Mouse (Mus musculus) mouse trophoblast stem cell (cell line): ENCODE measurements around the gene Mtcl1.

Experiments
- in situ Hi-C, 2 experiments: fragments of 300-500 bp; cut with MseI, MboI; formaldehyde crosslinking; loops; 2 replicates in 1 of 2; 3 replicates in 1 of 2; pipeline ENCODE4 v1.15.1; 2025

Gene Mtcl1

DNA sequence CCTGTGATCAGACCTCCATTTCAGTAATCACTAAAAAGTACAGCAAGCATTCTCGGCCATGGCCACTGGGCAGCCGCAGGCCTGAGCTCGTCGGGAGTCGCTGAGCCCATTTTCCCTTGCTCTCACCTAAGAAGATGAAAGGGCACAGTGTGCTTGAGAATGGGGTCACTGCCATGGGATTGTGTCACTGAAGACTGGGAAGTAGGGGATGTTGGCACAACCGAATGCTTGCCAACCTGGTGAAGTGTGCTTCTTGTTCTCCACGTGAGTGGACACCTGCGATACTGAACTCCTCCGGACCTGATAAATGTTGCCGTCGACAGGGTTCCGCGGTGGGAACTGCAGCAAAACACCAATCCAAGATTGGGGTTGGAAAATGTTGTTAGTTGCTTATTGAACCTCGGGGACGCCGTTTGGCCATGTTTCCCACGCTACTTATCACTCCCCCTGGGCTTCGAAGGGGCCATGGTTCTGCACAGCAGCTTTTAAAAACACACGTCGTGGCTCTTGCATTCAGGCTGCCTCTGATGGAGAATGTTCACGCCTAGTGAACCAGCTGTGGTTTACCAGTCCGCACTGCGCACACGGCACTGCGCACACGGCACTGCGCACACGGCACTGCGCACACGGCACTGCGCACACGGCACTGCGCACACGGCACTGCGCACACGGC lies 85.6 kb downstream of the Mtcl1 start:
- in situ Hi-C loops: no loop called here

DNA sequence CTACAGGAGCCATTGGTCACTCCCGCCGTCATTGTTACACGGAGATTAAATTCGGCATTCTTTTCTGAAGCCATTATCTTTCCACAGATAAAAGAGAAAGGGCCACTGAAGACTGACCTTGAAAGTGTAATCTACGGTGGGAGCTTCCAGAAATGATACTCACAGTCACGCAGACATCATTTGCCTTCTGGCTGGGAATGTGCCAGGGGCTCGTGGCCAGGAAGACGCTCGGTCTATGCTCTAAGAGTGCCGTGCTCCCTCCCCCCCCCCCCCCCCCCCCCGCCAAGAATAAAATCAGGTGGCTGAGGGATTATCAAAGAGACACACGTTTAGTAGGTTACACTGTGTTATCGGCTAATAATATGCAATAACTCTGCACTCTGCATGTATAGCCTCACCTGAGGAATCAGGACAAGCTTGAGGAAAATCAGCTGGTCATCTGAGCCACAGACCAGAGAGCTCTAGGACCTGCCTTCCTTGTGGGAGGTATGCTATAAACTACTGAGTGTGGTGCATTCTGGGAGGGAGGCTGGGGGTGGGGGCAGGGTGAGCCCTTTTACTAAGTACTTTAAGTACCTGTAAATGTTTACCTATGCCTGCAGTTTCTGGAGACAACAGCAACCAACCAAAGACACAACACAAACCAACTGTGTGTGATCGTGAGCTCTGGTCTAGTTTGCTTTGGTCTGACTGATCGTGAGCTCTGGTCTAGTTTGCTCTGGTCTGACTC lies 87.1 kb downstream of the Mtcl1 start:
- in situ Hi-C loops: no loop called here

DNA sequence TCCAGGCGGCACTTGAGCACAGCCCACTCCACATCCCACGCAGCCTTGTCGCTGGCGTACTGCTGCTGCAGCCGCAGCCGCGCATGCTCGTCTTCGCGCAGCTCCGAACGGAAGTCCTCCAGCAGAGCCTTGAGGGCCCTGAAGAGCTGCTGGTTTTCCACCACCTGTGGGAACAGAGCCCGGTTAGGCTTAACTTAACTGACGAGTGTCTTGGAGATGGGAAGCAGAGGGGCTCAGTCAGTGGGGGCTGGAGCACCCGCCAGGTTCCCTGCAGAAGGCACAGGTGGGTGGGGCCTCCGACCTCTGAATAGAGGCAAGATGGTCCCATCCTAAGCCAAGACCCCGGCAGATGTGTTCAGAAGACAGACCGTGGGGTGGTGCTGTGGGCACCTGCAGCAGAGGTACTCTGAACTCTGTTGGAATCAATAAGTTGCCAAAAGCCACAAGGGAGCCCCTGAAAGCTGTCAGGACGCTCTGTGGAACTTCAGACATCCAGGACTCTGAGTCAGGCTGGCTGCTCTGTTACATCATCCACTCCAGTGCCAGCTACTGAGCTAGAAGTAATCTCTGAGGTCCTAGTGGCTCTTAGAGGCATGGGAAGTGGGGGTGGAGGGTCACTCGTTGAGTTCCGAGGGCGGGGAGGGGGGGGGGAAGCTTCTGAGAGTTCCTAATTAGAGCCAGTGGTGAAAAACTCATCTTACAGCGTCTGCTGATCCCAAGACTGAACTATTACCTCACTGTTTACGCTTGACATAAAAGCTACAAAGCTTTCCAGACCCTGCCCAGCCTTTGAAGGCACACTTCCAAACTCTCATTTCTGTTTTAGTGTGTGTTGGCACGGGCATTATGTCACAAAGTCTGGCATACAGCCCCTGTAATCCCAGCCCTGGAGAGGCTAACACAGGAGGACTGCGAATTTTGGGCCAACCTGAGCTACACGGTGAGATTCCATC lies 91.2 kb downstream of the Mtcl1 start:
- in situ Hi-C loops: no loop called here

DNA sequence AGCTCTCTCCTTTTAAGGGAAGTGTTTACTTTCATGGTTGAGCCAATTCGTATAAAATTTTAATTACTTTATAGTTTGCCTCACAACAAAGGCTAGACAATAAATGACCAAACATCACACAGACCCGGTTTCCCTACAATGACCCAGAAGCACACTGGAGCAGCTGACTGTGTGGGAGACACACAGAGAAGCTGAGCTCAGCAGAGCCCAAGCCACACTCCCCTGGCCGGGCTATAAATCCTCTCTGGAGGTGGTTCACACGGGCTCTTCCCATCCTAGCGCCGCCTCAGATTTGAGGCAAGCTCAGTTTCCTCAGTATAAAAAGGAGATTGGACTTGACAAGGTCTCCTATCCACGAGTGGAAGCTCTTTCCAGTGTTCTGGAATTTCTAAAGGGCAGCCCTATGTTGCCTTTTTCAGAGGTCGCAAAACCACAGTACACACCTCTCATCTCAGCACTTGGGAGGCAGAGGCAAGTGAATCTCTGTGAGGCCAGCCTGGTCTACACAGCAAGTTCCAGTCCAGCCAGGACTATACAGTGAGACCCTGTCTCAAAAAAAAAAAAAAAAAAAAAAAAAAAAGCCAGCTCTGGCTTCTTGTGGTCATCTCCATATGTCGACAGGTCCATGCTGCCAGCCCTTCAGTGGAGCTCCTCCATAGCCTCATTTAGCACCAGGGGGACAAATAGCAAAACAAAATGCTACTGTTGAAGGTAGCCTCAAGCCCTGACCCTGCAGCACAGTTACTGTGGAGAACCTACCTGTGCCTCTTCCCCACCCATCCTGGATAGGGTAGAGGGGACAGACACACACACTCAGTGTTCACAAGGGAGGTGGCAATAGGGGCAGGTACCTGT lies 92.2 kb downstream of the Mtcl1 start:
- in situ Hi-C loops: no loop called here

DNA sequence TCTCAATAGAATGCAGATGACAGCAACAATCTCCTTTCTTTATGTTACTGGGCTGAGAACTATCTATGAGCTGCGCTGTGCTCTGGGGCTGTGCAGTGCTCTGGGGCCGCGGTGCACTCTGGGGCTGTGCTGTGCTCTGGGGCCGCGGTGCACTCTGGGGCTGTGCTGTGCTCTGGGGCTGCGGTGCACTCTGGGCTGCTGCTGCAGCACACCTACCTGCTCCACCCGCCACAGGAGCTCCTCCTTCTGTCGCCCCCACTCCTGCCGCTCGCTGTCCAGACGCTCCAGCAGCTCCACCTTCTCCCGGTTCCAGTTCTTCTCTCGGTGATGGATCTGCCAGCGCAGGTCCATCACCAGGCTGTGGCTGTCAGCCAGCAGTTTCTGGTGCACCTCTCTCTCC lies 95.6 kb downstream of the Mtcl1 start:
- in situ Hi-C loops: no loop called here

DNA sequence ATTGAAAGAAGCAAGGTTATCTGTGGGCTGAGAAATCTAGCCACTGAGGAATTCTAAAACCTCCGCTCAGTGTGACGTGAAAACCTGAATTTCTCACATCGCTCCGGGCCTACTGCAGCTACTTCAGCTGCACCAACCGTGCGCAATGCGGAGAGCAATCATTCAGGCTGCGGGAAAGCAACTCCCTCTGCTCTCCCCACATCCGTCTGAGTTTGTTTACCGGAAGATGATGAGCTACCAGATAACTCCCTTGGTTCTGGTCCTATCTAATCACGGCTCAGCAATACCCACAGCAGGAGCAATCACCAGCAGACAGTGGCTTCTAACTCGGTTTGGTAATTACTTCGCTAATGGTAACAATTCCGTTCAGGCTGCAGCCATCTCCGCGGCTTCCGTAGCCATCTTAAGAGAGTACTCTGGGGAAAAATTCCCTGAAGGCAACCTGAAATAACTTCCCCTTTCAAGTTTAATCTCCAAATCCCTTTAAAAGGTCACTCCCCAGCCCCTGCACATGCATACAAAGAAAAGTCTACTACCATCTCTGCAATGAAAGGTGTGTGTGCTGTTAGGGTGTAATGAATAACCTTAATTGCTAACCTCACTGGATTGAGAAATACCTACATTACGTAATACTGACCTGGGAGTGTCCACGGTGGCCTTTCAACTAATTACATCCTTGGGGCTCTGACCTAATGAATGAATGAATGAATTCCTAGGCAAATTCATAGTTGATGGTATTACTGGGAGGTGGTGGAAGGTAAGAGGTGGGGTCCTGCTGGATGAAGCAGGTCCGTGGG lies 96.5 kb downstream of the Mtcl1 start:
- in situ Hi-C loops: no loop called here

DNA sequence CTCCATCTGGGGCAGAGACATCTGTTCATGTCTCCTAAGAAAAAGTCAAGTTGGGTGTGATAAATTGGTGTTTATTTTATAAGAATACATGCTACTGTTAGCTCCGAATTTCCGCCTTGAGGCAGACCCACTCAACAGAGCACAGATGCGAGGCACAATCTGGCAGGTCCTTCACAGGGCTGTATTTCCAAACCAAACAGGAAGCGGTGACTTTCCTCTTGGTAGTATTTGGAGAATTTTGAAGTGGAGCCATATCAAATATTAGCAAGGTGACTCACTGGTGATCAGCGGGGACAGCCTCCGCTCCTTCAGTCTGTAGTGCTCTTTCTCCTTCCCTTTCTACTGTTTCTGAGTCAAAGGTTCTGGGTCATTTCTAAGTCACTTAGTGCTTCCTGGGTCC lies 97.3 kb downstream of the Mtcl1 start:
- in situ Hi-C loops: no loop called here

DNA sequence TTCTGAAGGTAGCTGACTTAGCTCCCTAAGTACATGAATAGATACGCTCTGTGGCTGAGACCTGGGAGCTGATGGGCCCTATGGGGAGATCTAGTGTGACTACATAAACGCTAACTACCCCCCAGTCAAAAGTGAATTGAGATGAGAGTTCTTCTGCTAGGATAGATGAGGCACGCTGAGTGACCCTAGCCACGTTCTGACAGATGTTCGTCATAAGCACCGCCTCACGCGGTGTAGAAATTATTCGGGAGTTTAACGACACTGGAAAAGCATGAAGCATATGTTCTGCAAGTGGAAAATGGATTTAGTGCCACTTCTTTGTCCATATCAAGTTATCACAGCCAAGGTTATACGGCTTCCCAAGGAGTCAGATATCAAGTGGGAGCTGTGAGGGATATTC lies 98.9 kb downstream of the Mtcl1 start:
- in situ Hi-C loops: no loop called here

DNA sequence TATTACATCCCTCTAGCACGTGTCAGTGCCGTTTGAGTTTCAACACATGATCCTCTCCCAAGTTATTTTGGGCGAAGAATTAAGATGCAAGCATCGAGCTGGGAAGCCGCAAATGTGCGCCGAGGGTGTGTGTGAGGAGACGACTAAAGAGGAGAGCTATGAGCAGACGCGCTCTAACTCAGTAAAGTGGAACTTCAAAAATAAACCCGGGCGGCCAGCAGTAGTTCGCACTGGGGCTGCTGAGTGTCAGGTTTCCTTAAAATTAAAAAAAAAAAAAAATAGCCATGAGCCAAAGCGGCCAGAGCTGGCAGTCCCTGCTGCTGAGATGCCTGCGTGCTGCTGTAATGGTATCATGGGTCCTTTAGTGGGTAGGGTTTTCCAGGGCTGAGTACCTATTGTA lies 99.4 kb downstream of the Mtcl1 start:
- in situ Hi-C loops: no loop called here

DNA sequence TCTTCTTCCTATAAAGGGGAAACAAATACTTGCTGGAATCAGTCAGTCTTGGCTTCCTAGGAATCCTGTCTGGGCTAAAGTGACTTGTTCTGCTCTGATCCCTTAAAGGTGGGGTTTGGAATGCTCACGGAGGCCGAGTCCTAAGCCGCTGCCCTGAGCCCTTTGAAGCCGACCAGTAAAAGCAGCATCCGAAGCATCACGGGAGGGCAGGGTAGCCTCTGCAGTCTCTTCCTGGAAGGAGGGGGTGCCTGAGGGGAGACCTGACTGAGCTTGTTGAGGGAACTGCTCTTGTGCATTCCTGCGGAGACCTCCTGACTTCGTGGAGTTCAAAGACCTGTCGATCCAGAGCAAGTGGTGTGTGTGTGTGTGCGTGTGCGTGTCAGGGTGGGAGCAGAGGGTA lies 103.2 kb downstream of the Mtcl1 start:
- in situ Hi-C loops: no loop called here

DNA sequence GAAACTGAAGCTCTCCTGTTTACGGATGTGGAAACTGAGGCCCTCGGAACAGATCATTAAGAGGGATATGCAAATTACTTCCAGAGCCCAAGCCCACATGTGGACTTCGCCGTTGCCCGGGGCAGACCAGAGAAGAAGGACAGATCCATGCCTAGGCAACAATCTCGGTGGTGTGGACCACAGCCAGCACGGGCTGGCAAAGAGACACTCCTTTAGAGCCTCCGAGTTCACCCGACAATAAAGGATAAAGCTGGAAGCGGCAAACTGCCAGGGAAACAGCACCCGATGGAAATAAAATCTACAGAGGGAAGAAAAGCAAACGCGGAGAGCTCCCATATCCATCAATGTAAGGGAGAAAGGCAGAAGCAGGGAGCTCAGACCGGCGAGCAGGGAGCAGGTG lies 103.9 kb downstream of the Mtcl1 start:
- in situ Hi-C loops: no loop called here

DNA sequence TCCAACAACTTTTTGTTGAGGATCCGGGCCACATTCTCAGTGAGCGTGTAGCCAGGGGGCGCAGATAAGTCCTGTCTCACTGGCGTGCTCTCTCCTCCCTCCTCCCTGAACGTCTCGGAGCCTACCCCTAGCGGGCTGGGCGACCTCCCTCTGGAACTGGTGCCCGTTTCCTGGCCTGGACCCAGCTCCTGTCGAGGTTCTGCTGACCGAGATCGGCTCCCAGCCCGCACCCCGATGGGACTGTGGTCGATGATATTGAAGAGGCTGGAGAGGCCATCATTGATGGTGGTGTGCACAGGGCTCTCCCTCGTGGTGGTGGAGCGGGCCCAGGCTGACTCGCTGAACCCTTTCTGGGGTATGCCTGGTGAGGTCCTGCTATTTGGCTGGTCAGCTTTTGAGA lies 106.6 kb downstream of the Mtcl1 start:
- in situ Hi-C loops: no loop called here

DNA sequence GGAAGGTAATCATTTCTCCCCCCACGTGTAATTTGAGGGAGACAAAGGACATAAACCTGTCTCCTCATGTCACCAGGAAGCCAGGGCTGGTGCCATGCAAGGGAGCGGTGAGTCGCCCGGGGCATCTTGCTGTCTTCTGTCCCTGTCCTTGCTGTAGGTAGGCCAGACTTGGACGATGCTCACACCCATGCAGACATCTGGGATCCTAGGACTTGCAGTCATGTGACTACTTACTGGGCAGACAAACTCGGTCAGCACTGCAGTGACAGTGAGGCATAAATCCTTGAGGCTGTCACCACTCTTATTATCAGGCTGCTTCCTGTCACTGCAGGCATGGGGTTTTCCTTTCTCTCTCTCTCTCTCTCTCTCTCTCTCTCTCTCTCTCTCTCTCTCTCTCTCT lies 107.9 kb downstream of the Mtcl1 start:
- in situ Hi-C loops: no loop called here

DNA sequence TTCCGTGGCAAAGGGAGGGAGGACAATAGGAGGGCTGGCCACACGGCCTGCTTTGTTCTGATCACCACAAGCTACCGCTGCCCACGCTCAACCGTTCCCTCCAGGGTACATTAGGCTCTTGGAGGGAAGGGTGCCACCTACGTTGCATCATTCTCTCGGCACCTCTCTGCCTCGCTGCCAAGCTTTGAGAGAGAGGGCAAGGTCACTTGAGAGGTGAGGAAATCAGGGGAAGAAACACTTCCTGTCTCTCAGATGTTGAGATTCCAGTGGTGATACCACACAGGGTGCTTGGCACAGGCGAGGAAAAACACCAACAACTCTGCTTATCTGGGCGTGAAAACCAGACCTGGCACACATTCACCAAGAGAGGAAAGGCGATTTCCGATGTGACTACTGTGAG lies 108.8 kb downstream of the Mtcl1 start:
- in situ Hi-C loops: no loop called here

DNA sequence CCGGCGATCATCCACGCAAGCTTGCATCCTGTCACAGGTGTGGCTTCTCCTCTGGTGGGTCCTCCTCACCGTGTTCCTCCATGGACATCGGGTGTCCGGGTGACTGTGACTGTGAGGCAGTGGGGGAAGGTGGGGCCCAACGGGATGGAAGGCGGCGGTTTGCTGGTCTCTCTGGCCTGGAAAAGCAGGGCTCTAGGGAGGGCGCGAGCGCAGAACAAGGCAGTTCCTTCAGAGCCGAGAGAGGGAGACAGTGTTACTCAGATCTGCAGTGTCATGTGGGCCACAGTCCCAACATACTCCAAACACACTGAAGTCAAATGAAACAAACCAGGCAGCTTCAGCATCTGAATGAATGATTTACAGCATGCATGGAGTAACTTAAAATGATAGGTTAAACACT lies 111.6 kb downstream of the Mtcl1 start:
- in situ Hi-C loops: no loop called here

DNA sequence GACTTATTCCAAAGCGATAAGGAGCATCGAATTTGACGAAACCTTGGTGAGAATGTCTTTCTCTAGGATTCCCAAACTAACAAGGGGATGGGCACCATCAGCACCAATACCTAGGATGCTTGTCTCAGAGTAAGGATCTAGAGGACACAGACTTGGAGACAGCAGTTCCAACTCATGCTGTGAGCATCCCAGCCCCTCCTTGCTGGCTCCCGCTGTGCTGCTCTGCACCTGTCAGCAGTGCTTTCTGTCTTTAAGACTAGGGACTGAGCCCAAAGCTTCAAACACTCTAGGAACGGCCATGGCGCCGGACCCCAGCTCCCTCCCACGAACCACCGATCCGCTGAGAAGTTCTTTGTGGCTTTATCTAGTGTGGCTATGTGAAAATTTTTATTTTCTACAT lies 114.0 kb downstream of the Mtcl1 start:
- in situ Hi-C loops: no loop called here

DNA sequence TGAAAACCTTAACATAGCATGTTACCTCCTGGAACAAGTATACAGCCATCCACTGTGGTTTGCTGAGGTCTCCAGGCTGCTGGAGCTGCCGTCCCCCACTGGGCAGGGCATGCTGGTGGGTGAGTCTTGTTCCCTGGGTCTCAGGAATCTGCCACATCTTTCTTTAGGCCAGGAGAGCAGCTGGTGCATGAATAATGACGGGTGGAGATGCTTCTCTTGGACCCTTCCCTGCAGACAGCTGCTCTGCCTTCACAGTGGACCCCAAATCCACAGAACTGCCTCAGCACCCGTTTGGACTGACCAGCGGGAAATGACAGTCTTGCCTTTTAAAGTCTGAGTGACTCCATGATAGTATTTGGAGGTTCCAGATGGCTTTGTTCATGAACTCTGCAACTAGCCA lies 114.7 kb downstream of the Mtcl1 start:
- in situ Hi-C loops: no loop called here

DNA sequence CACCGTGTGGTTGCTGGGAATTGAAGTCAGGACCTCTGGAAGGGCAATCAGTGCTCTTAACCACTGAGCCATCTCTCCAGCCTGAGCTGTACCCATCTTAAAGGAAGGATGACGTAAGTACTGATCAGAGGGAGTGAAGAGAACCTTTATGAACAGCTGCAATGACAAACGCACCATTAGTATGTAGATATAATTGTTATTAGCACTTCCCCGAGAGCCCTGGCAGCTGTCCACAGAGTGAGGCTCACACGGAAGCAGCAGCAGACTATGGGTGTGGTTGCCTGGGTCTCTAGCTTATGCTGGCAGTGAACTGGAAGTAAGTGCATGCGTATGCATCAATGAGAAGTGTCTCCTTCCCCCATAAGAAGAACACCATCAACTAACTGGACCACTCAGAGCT lies 118.3 kb downstream of the Mtcl1 start:
- in situ Hi-C loops: no loop called here

DNA sequence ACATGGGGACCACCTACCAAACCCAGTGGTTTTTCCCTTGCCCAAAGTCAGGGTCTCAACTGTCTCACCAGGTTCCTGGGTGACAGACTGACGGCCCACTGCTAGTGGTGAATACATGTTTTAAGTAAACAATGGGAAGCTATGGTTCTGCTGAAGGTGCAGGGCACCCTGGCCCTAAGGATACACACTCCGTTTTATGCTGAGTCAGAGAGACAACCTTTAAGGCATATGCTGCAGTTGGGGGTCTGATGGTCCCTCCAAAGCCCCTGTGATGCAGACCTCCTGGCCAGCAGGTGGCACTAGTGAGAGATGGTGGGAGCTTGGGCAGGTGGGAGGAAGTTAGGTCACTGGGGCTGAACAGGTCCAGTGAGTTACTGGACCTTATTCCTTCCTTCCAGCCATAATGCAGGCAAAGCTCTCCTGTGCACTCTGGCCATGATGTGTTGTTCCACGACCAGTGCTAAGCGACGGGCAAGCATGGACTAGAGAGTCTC lies 123.0 kb downstream of the Mtcl1 start:
- in situ Hi-C loops: no loop called here

DNA sequence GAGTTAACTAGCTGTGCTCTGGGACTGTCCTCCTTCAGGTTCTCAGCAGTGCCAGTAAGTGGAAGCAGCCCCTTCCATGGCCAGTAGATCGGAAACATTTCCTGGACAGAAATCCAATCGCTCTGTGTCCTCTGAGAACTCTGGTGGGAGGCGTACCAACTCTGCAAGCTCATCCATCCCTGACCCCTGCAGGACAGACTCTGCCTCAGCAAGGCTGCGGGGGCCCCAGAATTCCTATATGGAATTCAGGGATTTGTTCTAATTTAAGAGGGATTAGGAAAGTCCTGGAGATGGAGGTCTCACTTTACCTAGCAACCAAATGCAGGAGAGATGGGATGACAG lies 123.4 kb downstream of the Mtcl1 start:
- in situ Hi-C loops: no loop called here
